Mouse (Mus musculus) bone marrow, adult 2 months (tissue): ENCODE results near the gene Wwp2.

ENCODE experiments used
- CTCF ChIP-seq: fragments of 200-500 bp; IDR thresholded peaks from 2 replicates; pipeline ENCODE4 v1.5.1; 2011; ENCODE audit warnings: low read length, control low read depth; ENCODE audit not compliant: control insufficient read depth, insufficient read depth
- POLR2A ChIP-seq: fragments of 200-500 bp; IDR thresholded peaks from 2 replicates; pipeline ENCODE4 v1.6.1; 2011; ENCODE audit warnings: low read depth, mild to moderate bottlenecking, control low read depth, low read length, borderline replicate concordance; ENCODE audit not compliant: control insufficient read depth

DNA sequence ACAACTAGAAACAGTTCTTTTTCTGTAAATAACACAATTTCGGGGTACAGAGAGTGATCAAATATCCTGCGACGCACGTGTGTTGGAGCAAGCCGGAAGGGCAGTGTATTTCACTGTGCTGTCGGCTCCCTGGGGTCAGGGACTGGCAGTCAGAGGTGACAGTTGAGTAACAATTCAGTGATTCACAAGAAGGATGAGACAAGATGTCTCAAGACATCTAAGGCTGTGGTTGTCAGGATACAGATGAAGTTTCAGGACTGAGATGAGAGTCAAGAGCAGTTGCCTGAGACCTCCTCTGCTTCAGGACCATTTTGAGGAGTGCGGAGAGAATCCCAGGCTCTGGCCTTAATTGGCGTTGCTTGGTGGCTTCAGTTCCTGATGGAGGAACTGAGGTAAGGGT, 66.2 kb downstream of the Wwp2 start:
- TF ChIP-seq POLR2A: no peak
- no peak for TF ChIP-seq CTCF
